Mouse (Mus musculus) left cerebral cortex, adult 2 months (tissue): ENCODE results near the gene Stx7. TPM values are rescaled to one million over a fixed set of nuclear protein-coding genes. Genes with fewer than 3 reads are reported as not detected.
A peak's percentile ranks its signal among the peaks of the same experiment; 100 is the strongest.

Experiments used
- DNase-seq, 2 experiments: peaks; one replicate each; pipeline ENCODE4 v3.0.0; 2021 to 2022; ENCODE audit warnings: low spot score in 2 of 2, mixed read lengths in 1 of 2; ENCODE audit errors: extremely low spot score in 1 of 2
- H3K27ac ChIP-seq: fragments of 200-600 bp; 2 replicates; pipeline ENCODE4 v1.8.1; 2022
- H3K4me3 ChIP-seq: fragments of 200-600 bp; 2 replicates; pipeline ENCODE4 v1.8.1; 2022
- CTCF ChIP-seq: fragments of 200-600 bp; IDR thresholded peaks from 2 replicates; pipeline ENCODE4 v1.8.1; 2022; ENCODE audit warnings: antibody characterized with exemption, mild to moderate bottlenecking, moderate library complexity
- intact Hi-C: fragments of 180-260 bp; cut with DNase I; formaldehyde crosslinking; loops from one replicate; pipeline ENCODE4 v1.15.1; 2025
- total RNA-seq, 2 experiments: library from RNA; stranded (reverse); gene quantifications; 2 replicates each; pipeline ENCODE4 v1.2.3; 2021

The Stx7 gene
- total RNA-seq, 2 experiments from 2014 or later: 136 to 144 TPM

- TF ChIP-seq CTCF: no peak
- H3K27ac ChIP-seq: no peak overlapping the region
- no peak for DNase-seq
- H3K4me3 ChIP-seq: no peak overlapping the region
- intact Hi-C loops: loop anchor here (5.0 kb wide), 1 partner anchor 125 kb away; no protein-coding TSS in a partner anchor
These were observed 22.9 kb downstream of the Stx7 start for GRCm38 (mm10) chr10:24171906-24172459.

- TF ChIP-seq CTCF: peak; percentile 87
- no peak overlapping the region for H3K4me3 ChIP-seq
- intact Hi-C loops: loop anchor here (5.0 kb wide), 1 partner anchor 124 kb away; no protein-coding TSS in a partner anchor
- no peak overlapping the region for H3K27ac ChIP-seq
- peak in 1 of 2 experiments; percentile 37 for DNase-seq
These were observed 24.3 kb downstream of the Stx7 start for GRCm38 (mm10) chr10:24173210-24174001.

GRCm38 (mm10) chr10:24190392-24190791 lies 41.3 kb downstream of the Stx7 start:
- intact Hi-C loops: loop anchor here (1.0 to 5.0 kb wide), 2 partner anchors 108 to 432 kb away; no protein-coding TSS in a partner anchor
- H3K27ac ChIP-seq: no peak overlapping the region
- TF ChIP-seq CTCF: peak; percentile 13; the same call in 1 of the 2 replicates
- no peak overlapping the region for H3K4me3 ChIP-seq
- DNase-seq: no peak

GRCm38 (mm10) chr10:24191977-24192376 lies 42.9 kb downstream of the Stx7 start:
- intact Hi-C loops: loop anchor here (5.0 kb wide), 1 partner anchor 430 kb away; no protein-coding TSS in a partner anchor
- Histone ChIP-seq H3K4me3 (no peak overlapping the region), H3K27ac (no peak overlapping the region)
- DNase-seq: no peak
- peak; percentile 54 for TF ChIP-seq CTCF

GRCm38 (mm10) chr10:24199303-24199702 lies 50.2 kb downstream of the Stx7 start:
- no peak for DNase-seq
- Histone ChIP-seq H3K4me3 (no peak overlapping the region), H3K27ac (no peak overlapping the region)
- no peak for TF ChIP-seq CTCF
- intact Hi-C loops: no loop called here

DNA sequence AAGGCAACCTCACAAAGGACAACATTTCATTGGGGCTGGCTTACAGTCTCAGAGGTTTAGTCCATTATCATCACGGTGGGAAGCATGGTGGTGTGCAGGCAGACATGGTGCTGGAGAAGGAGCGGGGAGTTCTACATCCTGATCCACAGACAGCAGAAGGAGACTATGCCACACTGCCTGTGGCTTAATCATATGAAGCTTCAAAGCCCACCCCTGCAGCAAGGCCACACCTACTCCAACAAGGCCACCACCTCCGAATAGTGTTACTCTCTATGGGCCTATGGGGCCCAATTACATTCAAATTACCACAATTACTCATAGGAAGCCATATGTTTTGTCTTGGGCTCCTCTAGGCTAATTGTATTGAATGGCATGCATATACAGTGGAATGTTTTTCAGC lies 51.0 kb downstream of the Stx7 start:
- no peak for TF ChIP-seq CTCF
- Histone ChIP-seq H3K27ac (no peak overlapping the region), H3K4me3 (no peak overlapping the region)
- intact Hi-C loops: no loop called here
- DNase-seq: no peak

- no peak for TF ChIP-seq CTCF
- Histone ChIP-seq H3K27ac (no peak overlapping the region), H3K4me3 (no peak overlapping the region)
- no peak for DNase-seq
- intact Hi-C loops: no loop called here
These were observed 61.0 kb downstream of the Stx7 start for GRCm38 (mm10) chr10:24210075-24210474.

- DNase-seq: no peak
- no peak for TF ChIP-seq CTCF
- intact Hi-C loops: no loop called here
- Histone ChIP-seq H3K4me3 (no peak overlapping the region), H3K27ac (no peak overlapping the region)
These were observed 64.2 kb downstream of the Stx7 start for GRCm38 (mm10) chr10:24213297-24213696.

GRCm38 (mm10) chr10:24217558-24218268 lies 68.6 kb downstream of the Stx7 start:
- intact Hi-C loops: no loop called here
- no peak overlapping the region for H3K27ac ChIP-seq
- no peak overlapping the region for H3K4me3 ChIP-seq
- no peak for TF ChIP-seq CTCF
- no peak for DNase-seq

GRCm38 (mm10) chr10:24220931-24221330 lies 71.8 kb downstream of the Stx7 start:
- Histone ChIP-seq H3K4me3 (no peak overlapping the region), H3K27ac (no peak overlapping the region)
- intact Hi-C loops: no loop called here
- no peak for TF ChIP-seq CTCF
- DNase-seq: no peak

GRCm38 (mm10) chr10:24222911-24223310 lies 73.8 kb downstream of the Stx7 start:
- intact Hi-C loops: no loop called here
- no peak for DNase-seq
- no peak overlapping the region for H3K27ac ChIP-seq
- no peak for TF ChIP-seq CTCF
- H3K4me3 ChIP-seq: peak overlapping the region; percentile 46; the same call in 1 of the 2 replicates
